Mouse (Mus musculus): Measurements from ENCODE around the gene Ncmap.

DNA sequence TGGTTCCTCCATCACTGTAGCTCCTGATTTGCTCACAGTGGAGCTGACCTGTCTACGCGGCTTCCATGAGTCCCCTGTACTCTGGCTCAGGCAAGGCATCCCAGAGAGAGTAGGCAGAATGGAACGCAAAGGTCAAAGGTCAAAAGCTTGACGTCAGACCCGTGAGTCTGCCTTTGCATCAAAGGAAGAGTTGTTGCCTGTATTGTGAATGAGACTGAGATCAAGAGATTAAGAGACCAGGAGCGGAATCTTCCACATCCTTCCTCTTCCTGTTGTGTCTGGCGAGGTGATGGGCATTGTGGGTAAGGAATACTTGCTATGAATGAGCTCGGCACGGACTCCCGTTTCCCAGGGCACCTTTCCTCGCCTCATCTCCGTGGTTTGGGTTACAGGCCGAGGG, 38.3 kb upstream of the Ncmap start:
- TF ChIP-seq CTCF (IDR thresholded peaks at IDR 0.05; ENCODE audit: insufficient read depth, low read depth, low read length) (no peak), POLR2A (IDR thresholded peaks at IDR 0.05; ENCODE audit: insufficient read depth, low read depth, low read length) (no peak)

All from olfactory bulb, adult 2 months (tissue).